Mouse (Mus musculus) induced T-regulatory cell, adult 2 months (primary cell): ENCODE measurements around the gene Smco2.
"Not testable (repeated sequence)": the region's sequence is repeated elsewhere in the genome, so short reads cannot be mapped to it uniquely, and the experiment has no call there.

Source experiments
- DNase-seq: peaks from one replicate; pipeline ENCODE4 v3.0.0-alpha.2; 2012; ENCODE audit warnings: low read depth

Gene Smco2

GRCm38 (mm10) chr6:146857386-146857785, 7.5 kb downstream of the Smco2 start:
- DNase-seq = no peak

GRCm38 (mm10) chr6:146863154-146863553, 13.2 kb downstream of the Smco2 start:
- DNase-seq = no peak

- DNase-seq = not testable (repeated sequence)
These were observed 14.5 kb downstream of the Smco2 start for GRCm38 (mm10) chr6:146864370-146864769.

GRCm38 (mm10) chr6:146865701-146866100, 15.8 kb downstream of the Smco2 start:
- DNase-seq = peak; percentile 44

GRCm38 (mm10) chr6:146871975-146872374, 22.1 kb downstream of the Smco2 start:
- no peak for DNase-seq

- DNase-seq = no peak
These were observed 24.5 kb downstream of the Smco2 start for GRCm38 (mm10) chr6:146874415-146874814.

- no peak for DNase-seq
These were observed 26.9 kb downstream of the Smco2 start for GRCm38 (mm10) chr6:146876820-146877219.

- no peak for DNase-seq
These were observed 27.6 kb downstream of the Smco2 start for GRCm38 (mm10) chr6:146877425-146878045.

GRCm38 (mm10) chr6:146878926-146879325, 29.0 kb downstream of the Smco2 start:
- DNase-seq = no peak

GRCm38 (mm10) chr6:146879856-146880255, 30.0 kb downstream of the Smco2 start:
- no peak for DNase-seq

- peak; percentile 12 for DNase-seq
These were observed 30.4 kb downstream of the Smco2 start for GRCm38 (mm10) chr6:146880296-146880695.

- DNase-seq = no peak
These were observed 32.2 kb downstream of the Smco2 start for GRCm38 (mm10) chr6:146881896-146882770.

GRCm38 (mm10) chr6:146883426-146883825, 33.5 kb downstream of the Smco2 start:
- no peak for DNase-seq

GRCm38 (mm10) chr6:146884171-146884570, 34.3 kb downstream of the Smco2 start:
- DNase-seq = no peak

- DNase-seq = no peak
These were observed 34.9 kb downstream of the Smco2 start for GRCm38 (mm10) chr6:146884851-146885250.

GRCm38 (mm10) chr6:146887958-146888659, 38.2 kb downstream of the Smco2 start, which contains the start of gene Ppfibp1:
Ppfibp1 (plus strand) TSS chr6:146888487.
- DNase-seq = peak; percentile 94

- no peak for DNase-seq
These were observed 39.0 kb downstream of the Smco2 start for GRCm38 (mm10) chr6:146888660-146889490.

- no peak for DNase-seq
These were observed 40.3 kb downstream of the Smco2 start for GRCm38 (mm10) chr6:146890215-146890614.

- DNase-seq = no peak
These were observed 40.7 kb downstream of the Smco2 start for GRCm38 (mm10) chr6:146890633-146891032.

GRCm38 (mm10) chr6:146893890-146894289, 44.0 kb downstream of the Smco2 start:
- DNase-seq = no peak

- no peak for DNase-seq
These were observed 48.8 kb downstream of the Smco2 start for GRCm38 (mm10) chr6:146898709-146899108.

- DNase-seq = no peak
These were observed 49.7 kb downstream of the Smco2 start for GRCm38 (mm10) chr6:146899647-146900046.
